Mouse (Mus musculus) liver, adult 2 months (tissue): Measurements from ENCODE around the gene Kctd2.

Experiments used
- CTCF ChIP-seq: fragments of 200-500 bp; IDR thresholded peaks from 2 replicates; pipeline ENCODE4 v1.5.1; 2011; ENCODE audit warnings: low read depth, low read length, control low read depth
- POLR2A ChIP-seq: fragments of 200-500 bp; IDR thresholded peaks from 2 replicates; pipeline ENCODE4 v1.6.1; 2011; ENCODE audit warnings: low read length, control low read depth; ENCODE audit not compliant: insufficient read depth; ENCODE audit errors: extremely low read depth

DNA sequence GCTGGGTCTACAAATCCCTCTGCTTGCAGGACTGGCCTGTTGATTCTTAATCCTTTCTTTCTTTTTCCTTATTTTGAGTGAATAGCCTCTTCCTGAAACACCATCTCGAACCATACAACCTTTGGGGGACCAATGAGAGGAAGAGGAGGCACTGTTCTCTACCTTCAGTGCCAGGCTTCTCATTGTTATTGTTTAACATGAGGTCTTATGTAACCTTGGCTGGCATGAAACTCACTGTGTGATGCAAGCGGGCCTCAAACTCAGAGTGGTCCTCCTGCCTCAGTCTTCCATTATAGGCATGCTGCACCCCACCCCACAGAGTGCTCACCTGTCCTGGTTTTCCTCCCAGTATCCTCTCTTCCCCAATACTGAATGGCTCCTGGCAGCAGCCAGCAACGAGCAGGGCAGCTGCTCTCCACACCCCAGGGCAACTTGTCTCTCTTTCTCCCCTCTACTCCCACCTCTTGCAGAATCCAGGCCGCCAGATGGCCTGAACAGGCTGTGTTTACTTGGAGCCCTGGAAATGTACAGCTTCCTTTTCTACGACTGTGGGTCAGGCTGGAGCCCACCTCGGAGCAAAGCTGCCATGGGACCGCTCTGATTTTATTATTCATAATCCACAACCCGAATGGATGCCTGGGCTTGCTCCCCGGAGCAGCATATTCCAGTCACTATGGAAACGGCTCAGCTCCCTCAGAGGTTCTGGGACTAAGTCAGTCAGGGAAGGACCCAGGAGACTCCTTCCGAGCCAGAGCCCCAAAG is 19.1 kb upstream of the Kctd2 start:
- no peak for TF ChIP-seq CTCF
- TF ChIP-seq POLR2A, result no peak
